Mouse (Mus musculus) adrenal gland, adult 8-10 months (tissue): ENCODE measurements at regions not wholly inside any gene's neighbourhood (a gene's known extent, or its start where the extent isn't known, plus 50 kb on each side); places are given as distances from the start of the nearest gene placed in this dataset.
A peak's percentile ranks its signal among the peaks of the same experiment; 100 is the strongest.

Source experiments
- DNase-seq: peaks from one replicate; pipeline ENCODE4 v3.0.0; 2022

DNA sequence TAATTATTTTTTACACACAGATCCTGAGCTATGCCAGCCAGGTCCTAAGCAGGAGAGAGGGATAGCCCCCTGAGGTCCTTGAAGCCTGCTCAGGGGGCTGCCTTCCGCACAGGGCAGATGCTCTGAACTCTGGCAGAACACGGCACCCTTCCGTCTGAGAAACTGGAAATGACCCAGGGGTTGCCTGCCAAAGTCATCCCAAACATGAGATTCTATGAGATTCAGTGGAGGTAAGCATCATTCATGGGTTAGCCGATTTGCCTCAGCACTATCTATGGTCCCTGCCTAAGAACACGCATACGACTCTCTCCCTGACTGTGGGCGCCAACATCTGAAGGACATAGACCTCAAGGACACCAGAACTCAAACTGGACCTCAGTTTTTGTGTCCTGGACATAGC, 152.8 kb downstream of the Bcl11b start:
- peak; percentile 4 for DNase-seq

DNA sequence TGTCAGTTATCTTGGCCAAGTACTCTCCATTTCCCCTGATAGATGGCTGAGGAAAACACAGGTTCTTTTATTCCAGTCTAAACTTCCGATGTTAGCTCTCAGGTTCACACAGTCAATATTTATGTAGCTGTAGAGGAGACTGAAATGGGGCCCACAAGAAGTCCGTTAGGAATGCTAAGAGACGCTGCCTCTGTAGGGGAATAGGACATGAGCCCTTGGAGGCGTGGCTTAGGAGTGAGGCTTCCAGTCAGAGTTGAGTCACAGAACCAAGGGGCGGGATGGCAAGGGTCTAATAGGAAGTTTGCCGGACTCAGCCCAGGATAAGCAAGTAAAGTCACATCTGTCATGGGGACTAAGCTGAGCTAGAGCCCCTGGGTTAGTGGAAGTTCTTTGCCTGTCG, 150.5 kb downstream of the Bcl11b start:
- no peak for DNase-seq

GRCm38 (mm10) chr12:107855547-107855946, 147.9 kb downstream of the Bcl11b start:
- no peak for DNase-seq

GRCm38 (mm10) chr12:107856421-107857043, 146.9 kb downstream of the Bcl11b start:
- DNase-seq = no peak

GRCm38 (mm10) chr12:107858536-107859280, 144.7 kb downstream of the Bcl11b start:
- DNase-seq = no peak

- no peak for DNase-seq
Observed at GRCm38 (mm10) chr12:107859750-107860149, 143.7 kb downstream of the Bcl11b start.

DNA sequence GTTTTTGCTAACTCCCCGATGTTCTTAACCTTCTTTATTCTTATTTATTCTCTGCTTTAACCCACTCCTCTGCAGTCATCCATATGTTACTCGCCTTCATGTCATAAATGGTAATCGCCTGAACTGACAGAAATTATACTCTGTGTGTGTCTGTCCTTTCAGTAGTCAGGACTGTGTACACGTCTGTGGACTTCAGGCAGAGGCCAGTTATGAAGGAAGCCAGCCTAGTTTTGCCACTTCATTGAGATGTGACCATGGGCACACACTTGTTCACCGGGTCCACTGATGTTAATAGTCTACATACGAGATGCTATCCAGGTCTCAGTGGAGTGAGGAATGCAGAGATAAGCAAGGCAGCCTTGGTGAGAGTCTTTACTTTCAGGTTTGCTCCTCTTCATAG, 143.0 kb downstream of the Bcl11b start:
- no peak for DNase-seq
